Mouse (Mus musculus): ENCODE data around the gene Il1r1.

DNA sequence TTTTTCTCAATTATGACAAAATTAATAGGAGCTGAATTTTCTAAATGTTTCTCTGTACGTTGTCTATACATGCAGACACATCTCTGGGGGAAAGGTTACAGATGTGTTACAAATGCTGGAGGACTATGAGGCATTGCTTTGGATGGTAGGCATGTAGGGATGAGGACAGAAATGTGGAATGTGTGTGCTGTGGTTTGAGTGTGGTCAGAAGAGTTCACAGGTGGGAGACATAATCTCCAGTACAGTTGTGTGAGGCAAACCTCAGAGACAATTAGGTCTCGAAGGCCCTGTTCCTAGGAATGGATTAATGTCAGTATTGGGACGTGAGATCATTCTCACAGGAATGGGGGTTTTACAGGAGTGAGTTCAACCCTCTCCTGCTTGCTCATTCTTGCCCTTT lies 47.3 kb downstream of the Il1r1 start:
- TF ChIP-seq POLR2A (IDR thresholded peaks at IDR 0.05; ENCODE audit: borderline replicate concordance, control insufficient read depth, low read depth, low read length) (no peak), CTCF (IDR thresholded peaks at IDR 0.05; ENCODE audit: control insufficient read depth, insufficient read depth, low read length) (no peak)
